Mouse (Mus musculus) megakaryocyte, adult 5-6 weeks (primary cell): ENCODE measurements around the gene Crtc3. TPM values are rescaled to one million over a fixed set of nuclear protein-coding genes. Genes with fewer than 3 reads are reported as not detected.
A peak's percentile ranks its signal among the peaks of the same experiment; 100 is the strongest.

Source experiments
- ATAC-seq: 2 replicates; pipeline ENCODE4 v1.8.0; 2016; ENCODE audit warnings: mild to moderate bottlenecking, inconsistent platforms; ENCODE audit not compliant: poor library complexity, severe bottlenecking
- total RNA-seq, 2 experiments: library from RNA; stranded (forward) in 1 of 2; stranded (reverse) in 1 of 2; fragments of 153-499, 151-499 nt in 1 of 2; fragments of 221-1000, 200-1000 nt in 1 of 2; gene quantifications; 2 replicates each; pipeline versions ENCODE4 v1.2.3 to v1.2.4; 2015 to 2017

The Crtc3 gene
- 21.3 and 26.9 TPM in 2 replicates for total RNA-seq (2015)
- total RNA-seq (2017) = 12.5 and 13.0 TPM in 2 replicates

- ATAC-seq = peak; percentile 74
These were observed at the start of gene Crtc3 for GRCm38 (mm10) chr7:80688556-80689220. Crtc3 (minus strand) TSS chr7:80688877.

GRCm38 (mm10) chr7:80736199-80736598, 47.5 kb upstream of the Crtc3 start:
- ATAC-seq = no peak

- no peak for ATAC-seq
These were observed 44.3 kb upstream of the Crtc3 start for GRCm38 (mm10) chr7:80732986-80733385.

- ATAC-seq = peak; percentile 76
These were observed 41.0 kb upstream of the Crtc3 start for GRCm38 (mm10) chr7:80729662-80730061.

- ATAC-seq = no peak
These were observed 32.4 kb upstream of the Crtc3 start for GRCm38 (mm10) chr7:80721041-80721440.

GRCm38 (mm10) chr7:80719582-80719981, 30.9 kb upstream of the Crtc3 start:
- no peak for ATAC-seq

- no peak for ATAC-seq
These were observed 30.4 kb upstream of the Crtc3 start for GRCm38 (mm10) chr7:80719038-80719437.

GRCm38 (mm10) chr7:80718471-80718870, 29.8 kb upstream of the Crtc3 start:
- no peak for ATAC-seq

GRCm38 (mm10) chr7:80716758-80717157, 28.1 kb upstream of the Crtc3 start:
- no peak for ATAC-seq

- ATAC-seq = peak; percentile 95
These were observed 26.6 kb upstream of the Crtc3 start for GRCm38 (mm10) chr7:80715306-80715705.

GRCm38 (mm10) chr7:80711496-80711895, 22.8 kb upstream of the Crtc3 start:
- peak; percentile 26; the same call in 1 of the 2 replicates for ATAC-seq

GRCm38 (mm10) chr7:80710333-80710732, 21.7 kb upstream of the Crtc3 start:
- no peak for ATAC-seq

- ATAC-seq = no peak
These were observed 15.4 kb upstream of the Crtc3 start for GRCm38 (mm10) chr7:80704066-80704465.

GRCm38 (mm10) chr7:80702510-80702909, 13.8 kb upstream of the Crtc3 start:
- ATAC-seq = no peak

- ATAC-seq = no peak
These were observed 11.0 kb upstream of the Crtc3 start for GRCm38 (mm10) chr7:80699709-80700108.

GRCm38 (mm10) chr7:80698940-80699339, 10.3 kb upstream of the Crtc3 start:
- no peak for ATAC-seq

- no peak for ATAC-seq
These were observed 9.2 kb upstream of the Crtc3 start for GRCm38 (mm10) chr7:80697859-80698258.

GRCm38 (mm10) chr7:80696903-80697302, 8.2 kb upstream of the Crtc3 start:
- peak; percentile 45; the same call in 1 of the 2 replicates for ATAC-seq

GRCm38 (mm10) chr7:80696334-80696733, 7.7 kb upstream of the Crtc3 start:
- ATAC-seq = no peak

GRCm38 (mm10) chr7:80692472-80692871, 3.8 kb upstream of the Crtc3 start:
- no peak for ATAC-seq

GRCm38 (mm10) chr7:80691131-80691530, 2.5 kb upstream of the Crtc3 start:
- no peak for ATAC-seq

GRCm38 (mm10) chr7:80689221-80689591, 529 bp upstream of the Crtc3 start:
- ATAC-seq = no peak
